Mouse (Mus musculus): ENCODE data around the gene Slc5a1.

Slc5a1 gene

DNA sequence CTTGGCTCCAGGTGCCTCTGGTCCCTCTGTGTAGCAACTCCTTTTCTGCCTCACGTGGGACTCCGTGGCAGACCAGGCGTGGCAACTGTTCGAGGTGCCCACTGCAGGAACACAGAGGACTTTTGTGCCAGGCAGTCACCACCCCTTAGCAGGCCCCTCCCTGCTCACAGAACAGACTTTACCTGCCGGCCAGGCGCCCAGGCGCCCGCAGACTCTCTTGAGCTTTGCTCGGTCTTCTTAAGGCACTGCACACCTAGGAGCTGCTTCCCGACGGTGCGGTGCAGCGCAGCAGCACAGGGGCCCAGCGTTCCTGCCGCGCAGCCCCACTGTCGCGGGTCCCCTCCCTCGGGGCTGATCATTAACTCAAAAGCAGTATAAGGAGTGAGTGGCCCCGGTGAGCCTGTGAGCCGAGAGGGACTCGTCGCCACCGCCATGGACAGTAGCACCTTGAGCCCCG lies at the start of gene Slc5a1:
Gene Slc5a1 (plus strand): TSS at position 195 of the 457 bp plus-strand sequence.
- no peak for DNase-seq (ENCODE audit: low read depth)

DNA sequence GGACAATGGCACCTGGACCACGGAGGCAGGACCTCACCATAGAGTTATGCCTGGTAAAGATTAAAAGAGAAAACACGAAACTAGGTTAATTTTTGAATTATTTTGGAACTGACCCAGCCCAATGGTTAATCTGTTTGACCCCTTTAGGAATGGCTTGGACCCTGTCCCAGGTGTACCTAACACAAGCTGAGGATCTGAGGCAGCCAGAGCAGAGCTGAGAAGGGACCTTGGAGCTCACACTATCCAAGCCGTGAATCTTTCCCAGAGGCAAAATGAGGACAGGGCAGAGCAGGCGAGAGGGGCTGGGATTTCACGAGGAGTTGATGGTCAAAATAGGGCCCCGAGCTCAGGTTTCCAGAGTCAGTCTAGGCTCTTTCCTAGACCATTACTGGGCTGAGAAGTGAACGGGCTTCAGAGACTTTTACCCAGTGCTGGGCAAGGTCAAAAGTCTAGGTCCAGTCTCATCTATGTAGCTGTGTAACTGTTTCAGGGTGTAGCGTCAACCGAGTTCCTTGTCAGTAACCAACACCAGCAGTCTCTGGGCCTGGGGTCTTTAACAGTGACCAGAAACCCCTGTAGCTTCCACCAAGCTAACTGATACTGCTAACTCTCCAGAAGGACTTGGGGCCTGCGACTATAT lies 47.8 kb upstream of the Slc5a1 start:
- no peak for DNase-seq (ENCODE audit: low read depth)

DNA sequence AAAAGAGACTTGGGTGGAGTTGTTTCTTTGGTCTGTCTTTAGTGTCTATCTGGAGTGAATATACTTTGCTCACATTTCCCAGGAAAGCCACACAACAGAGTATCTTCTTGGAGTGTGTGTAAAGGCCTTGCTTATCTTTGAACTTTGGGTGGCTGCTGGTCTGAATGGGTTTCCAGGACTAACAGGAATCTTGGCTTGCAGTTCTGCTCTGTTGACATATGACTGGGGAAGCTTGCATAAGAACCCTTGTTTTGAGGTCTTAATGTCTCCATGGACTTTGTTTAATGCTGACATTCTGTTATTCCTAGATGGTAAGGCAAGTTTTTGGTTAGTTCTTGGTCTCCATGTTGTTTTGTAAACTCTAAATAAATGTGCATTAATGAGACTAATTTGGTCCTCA lies 33.9 kb upstream of the Slc5a1 start:
- no peak for DNase-seq (ENCODE audit: low read depth)

DNA sequence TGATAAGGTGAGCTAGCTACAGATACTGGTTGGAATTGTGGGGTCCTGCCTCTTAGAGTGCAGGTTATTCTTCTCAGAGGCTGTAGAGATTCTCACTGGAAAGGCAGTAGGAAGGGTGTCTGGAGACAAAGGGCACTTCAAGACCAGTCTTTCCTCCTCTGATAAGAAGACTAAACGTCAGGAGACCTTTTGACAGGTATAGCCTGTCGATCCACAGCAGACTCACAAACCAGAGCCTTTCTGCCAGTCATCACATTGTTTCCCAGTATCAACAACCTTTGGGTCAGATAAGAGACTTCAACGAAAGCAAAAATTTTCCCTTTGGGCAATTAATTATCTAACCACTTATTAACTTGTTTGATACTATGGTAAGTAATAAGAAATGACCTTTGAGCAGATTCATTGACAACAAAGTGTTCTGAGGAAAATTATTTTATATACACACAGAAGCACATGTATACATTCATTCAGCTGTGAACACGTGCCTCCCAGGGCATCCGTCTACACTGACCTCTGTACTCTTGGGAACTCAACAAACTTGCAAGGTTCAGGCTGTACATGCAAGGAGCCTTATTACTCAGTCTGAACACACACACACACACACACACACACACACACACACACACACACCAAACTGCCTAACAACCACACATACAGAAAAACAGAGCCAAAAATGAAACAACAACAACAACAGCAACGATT lies 27.4 kb upstream of the Slc5a1 start:
- no peak for DNase-seq (ENCODE audit: low read depth)

DNA sequence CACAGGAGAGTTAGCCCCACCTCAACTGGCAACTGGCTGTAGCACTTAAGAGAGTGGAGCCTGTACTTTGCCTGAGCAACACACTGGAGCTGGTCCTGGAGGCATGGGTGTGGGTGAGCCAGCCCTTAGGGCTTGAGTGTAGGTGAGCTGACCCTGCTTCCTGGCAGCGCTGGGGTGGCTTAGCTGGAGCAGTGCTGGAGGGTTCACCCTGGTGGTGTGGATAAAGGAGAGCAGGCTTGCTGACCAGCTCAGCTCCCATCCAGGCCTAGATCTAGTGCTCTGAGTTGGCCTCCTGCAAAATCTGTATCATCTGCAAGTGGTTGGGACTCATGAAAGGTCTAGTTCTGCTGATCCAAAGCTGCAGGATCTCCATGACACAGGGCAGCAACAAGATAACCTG lies 21.1 kb upstream of the Slc5a1 start:
- DNase-seq (ENCODE audit: low read depth) = no peak

DNA sequence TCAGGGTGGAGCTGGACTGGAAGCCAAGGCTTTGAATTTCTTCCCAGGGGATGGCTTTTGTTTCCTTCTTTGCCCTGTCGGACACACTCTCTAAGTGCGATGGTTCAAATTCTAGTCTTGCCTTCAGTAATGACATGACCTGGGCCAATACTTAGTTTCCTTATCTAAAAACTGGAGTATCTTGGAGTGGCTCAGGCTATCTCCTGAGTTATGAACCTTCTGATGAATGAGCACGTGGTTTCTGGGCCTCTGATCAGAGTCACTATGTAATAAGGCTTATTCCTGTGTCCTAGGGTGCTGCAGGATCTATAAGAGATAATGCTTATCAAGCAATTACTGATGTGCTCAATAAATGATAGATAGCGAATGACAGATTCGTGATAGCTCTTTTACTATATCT lies 19.4 kb upstream of the Slc5a1 start:
- DNase-seq (ENCODE audit: low read depth) = no peak

DNA sequence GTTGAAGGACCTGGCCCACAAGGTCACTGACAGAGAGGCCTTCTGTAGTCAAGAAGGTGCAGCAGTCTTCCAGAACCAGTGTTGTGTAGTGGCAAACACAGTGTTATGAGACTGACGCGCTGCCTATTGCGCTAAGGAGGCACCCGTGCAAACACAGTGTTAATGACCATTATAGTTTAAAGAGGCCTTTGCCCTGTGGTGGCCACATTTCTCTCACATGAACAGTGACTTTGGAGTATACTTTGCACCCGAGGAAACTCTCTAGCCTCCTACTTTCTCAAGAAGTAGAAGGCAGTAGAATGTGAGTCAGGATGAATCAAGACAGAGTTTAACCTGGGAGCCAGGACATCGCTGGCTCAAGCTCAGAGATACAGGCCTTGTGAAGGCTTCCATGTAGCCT lies 12.7 kb upstream of the Slc5a1 start:
- DNase-seq (ENCODE audit: low read depth) = no peak

DNA sequence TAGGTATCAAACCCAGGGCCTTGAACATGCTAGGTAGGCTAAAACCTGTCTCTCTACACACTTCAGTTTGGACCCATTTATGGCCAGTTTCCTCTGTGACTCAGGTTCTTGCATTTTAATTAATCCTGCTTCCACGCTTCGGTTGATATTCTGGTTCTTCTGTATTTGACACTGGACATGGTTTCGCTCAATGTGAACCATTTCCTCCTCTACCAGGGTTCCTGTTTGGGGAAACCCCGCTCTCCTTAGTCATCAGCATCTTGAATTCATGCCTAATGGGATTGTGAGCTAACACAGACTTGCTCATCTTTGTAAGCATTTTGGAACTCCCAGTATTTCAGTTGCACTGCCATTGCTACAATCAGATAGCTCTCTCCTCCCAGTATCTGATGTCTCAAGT lies 8.7 kb upstream of the Slc5a1 start:
- peak; percentile 31 for DNase-seq (ENCODE audit: low read depth)

DNA sequence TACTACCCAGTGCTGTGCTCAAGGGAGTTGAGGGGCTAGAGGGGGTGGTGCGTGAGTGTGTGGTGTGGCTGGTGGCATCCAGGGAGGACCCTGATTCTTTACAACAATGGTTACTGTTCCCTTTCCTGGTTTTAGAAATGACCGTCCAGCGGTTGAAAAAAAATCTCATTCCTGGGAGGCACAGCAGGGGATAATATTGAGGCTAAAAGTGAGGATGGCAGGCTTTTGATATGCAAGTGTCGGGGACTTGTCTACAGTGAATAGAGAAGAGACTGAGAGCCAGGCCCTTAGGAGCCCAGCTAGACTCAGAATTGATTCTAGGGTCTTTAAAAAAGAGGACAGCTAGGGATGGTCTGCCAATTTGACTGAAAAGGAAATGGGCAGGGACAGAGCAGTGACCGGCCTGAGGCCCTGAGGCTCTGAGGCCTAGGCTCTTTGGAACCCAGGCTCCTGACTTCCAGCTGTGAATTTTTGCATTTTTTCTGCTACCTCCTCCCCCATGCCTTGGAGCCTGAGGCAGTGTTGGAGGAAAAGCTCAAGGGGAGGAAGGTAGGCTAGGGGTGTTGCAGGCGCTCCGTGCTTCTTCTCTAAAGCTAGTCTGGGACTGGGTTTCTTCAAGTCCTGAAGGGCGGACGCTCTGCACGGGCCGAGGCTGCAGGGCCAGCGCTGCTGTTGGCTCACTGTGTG lies 1.5 kb upstream of the Slc5a1 start:
- DNase-seq (ENCODE audit: low read depth) = no peak

DNA sequence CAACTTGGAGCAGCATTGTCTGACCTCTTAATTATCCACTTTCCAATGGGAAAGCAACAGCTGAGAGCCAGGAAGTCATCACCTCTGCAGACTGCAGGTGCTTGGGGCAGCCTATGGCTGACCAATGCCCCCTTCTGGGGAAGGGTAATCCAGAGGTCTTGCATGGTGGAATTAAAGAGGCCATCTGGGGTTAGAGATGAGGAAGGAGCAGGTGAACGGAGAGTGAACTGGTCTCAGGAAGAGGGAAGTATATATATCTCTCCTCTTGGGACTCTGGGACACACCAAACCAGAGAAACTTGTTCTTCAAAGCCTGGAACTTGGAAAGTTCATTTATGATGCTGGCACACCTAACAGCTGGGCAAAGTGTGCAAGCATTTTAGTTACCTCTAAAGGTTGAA lies 857 bp downstream of the Slc5a1 start:
- no peak for DNase-seq (ENCODE audit: low read depth)

DNA sequence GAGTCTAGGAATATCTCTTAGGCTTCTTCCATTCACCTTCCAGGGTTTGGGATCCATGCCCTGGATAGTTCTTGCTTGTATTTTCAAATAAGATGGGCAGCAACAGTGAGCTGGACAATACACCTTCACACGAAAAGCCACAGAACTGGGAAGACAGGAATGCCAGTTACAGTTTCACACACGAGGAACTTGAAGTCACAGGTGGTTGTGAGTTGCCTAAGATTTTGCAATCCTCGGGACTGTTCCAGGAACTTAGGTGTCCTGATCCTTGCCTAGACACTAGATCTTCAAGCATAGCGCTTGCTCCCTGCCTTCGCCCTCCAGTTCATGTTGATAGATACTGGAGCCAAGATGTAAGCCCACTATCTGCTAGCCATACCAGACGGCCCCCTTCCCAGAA lies 1.6 kb downstream of the Slc5a1 start:
- no peak for DNase-seq (ENCODE audit: low read depth)

DNA sequence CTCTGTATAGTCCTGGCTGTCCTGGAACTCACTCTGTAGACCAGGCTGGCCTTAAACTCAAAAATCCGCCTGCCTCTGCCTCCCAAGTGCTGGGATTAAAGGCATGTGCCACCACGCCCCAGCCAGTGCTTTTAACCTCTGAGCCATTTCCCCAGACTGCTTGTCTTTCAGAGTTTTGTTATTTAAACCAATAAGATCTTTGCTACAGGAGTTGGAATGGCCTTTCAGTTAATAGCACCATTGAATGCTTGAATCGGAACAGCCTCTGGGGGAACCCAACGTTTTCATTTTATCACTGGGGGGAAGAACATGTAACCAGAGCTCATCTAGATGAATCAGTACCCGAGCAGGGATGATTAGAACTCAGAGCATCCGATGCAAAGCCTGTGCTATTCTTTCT lies 3.0 kb downstream of the Slc5a1 start:
- DNase-seq (ENCODE audit: low read depth) = no peak

DNA sequence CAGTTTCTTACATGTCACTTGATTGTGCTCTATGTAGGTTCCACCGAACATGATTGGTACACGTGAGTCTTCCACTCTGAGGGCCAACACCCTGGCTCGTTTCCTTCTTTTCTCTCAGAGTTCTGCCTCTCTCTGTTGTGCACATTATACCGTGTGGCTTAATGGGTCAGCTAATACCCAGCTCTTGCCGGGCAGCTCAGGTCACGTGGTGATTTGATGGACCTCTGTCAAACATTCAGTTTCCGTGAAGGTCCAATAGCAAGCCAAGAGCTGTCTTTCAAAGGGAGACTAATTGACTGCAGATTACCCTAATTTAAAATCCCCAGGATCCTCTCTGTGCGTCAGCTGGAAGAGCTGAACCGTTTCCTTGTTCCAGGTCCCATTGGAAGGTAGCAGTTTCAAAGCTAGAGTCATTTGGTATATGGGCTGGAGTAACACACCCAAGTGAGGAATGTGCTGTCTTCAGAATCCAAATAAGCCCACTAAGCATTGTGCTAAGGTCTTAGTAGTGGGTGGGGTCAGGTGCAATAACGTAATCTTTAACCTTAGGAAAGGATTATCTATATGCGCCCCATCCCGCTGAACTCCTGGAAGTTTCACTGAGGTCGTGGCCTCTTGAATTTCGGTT lies 3.9 kb downstream of the Slc5a1 start:
- no peak for DNase-seq (ENCODE audit: low read depth)

DNA sequence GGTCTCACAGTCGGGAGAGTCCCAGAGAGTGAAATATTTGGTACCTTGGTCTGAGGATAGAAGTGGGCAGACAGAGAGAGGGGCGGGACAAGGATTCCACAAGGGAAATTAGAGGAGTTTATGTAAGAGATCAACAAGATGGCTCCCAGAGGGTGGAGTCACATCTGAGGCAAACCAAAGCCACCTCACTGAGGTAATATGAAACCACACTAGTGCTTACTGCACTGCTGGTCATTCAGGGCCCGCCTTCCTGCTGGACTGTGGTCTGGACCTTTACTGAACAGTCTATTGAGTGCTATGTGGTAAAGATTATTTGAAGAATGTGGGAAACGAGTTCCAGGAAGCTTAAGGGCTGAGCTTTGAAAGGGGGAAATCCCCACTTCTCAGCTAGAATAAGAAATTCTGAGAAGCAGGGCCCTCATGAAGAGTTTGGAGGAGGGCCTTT lies 17.9 kb downstream of the Slc5a1 start:
- DNase-seq (ENCODE audit: low read depth) = peak; percentile 69

DNA sequence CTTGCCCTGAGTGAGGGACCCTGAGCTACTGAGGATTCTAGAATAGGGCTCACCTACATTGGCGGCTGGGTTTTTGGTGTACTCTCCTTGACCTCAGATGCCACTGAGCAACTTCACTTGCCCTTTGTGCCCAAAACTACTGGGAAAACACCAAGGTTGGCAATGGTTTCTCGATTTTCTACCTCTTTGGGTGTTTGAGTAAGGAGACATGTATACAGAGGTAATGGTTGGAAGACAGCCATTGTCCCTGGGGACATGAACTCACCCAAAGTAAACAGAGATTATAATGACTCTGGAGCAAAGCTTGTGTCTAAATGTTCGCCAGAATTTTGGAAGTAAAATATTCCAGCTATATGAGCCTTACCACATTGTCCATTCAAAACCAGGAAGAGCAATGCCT lies 19.6 kb downstream of the Slc5a1 start:
- no peak for DNase-seq (ENCODE audit: low read depth)

DNA sequence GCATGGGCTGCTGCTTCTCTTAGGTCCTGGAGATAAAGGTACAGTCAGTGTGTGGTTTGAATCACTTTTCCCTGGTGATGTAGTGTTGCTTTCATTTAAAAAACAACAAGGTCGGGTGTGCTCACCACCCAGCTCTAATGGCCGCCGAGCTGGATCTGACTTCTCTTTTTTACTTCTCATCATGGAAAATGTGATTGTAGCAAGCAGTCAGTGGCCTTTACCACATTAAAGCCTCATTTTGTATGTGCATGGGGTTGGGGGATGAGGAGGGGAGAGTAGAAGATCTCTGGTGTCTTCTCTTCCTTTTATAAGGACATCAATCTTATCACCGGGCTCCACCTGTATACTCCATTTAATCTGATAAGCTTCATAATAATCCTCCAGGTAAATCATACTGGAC lies 21.3 kb downstream of the Slc5a1 start:
- DNase-seq (ENCODE audit: low read depth) = no peak

DNA sequence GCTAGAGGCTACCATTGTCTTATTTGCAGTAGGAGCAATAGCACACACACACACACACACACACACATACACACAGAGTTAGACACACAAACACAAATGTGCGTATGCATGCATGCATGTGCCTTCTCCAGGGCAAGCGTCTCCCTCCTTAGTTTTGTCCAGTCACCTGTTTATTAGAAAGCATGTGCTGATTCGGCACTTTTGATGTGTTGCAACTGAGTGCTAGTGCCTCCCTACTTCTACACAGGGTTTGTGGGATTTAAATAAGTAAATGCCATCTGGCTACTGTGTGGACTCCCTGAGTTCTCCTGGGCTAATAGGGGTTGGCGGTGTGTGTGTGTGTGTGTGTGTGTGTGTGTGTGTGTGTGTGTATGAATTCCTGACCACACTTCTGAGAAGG lies 30.1 kb downstream of the Slc5a1 start:
- DNase-seq (ENCODE audit: low read depth) = no peak

DNA sequence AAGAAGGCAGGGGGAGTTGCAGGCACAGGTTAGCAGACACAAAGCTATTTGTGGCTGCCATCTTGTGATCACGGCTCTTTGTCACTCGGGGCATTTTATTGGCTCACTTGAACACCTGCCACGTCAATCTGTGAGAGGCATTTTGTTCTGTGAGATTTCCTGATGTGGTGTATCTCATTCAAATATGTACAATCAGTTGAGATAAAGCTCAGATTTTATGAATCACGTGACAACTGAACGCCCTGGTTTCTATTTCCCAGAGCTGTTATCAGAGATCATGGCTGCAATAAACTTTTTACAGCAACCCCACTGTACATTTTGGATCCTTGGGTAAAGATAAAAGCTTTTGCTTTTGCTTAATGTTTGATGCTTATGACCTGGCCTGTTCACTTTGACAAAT lies 31.6 kb downstream of the Slc5a1 start:
- DNase-seq (ENCODE audit: low read depth) = no peak

DNA sequence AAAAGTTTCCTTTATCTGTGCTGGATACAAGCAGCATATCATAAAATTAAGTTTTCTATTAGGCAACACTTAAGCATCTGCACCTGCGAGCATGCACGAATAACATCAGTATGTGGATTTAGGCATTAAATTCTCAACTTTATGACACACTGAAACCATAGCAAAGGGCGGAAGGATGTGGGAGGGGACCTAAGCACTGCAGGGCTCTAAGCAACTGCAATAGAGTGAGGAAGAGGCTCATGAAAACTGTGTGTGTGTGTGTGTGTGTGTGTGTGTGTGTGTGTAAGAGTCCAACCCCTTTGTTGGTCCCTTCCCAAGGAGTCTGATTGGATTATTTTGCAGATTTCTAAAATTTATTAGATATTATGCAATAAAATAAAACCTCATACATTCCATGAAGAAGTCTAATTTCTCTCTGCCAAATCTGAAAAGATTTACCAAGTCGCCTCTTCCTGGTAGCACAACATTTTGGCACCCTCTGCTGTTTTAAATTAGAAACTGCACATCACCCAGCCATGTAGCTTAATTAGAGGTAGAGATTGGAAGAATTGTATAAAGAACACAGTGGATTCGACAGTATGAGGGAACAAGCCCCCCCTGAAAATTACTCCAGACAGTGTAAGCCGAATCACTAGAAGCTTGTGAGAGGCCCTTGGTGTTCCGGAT lies 38.9 kb downstream of the Slc5a1 start:
- peak; percentile 77 for DNase-seq (ENCODE audit: low read depth)

DNA sequence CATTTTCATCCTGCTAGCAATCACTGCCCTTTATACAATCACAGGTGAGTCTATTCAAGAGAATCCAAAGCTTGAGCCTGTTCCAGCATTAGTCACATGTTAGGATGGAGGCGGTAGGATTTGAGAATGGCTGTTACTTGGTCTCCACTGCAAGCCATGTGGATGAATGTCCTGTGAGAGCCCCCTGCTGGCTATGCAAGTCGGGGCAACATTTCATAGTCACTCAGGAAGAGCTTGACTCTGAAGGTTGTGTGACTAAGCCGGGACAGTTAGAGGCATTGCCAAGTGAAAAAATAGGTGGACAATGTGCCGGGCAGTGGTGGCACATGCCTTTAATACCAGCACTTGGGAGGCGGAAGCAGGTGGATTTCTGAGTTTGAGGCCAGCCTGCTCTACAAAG lies 40.0 kb downstream of the Slc5a1 start:
- peak; percentile 68 for DNase-seq (ENCODE audit: low read depth)

DNA sequence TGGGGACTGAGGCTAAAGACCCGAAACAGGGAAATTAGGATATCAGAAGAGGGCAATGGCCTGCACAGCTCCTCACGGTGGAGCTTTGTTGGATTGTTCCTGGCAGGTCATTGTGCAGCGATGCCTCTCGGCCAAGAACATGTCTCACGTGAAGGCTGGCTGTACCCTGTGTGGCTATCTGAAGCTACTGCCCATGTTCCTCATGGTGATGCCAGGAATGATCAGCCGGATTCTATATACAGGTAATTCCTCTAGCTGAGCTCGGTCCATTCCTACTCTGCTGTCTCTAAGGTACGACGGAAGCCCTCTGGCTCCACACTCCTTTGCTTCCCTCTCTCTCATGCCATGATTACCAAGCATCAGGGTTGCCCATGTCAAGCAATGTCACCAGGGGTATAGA lies 42.8 kb downstream of the Slc5a1 start:
- no peak for DNase-seq (ENCODE audit: low read depth)

DNA sequence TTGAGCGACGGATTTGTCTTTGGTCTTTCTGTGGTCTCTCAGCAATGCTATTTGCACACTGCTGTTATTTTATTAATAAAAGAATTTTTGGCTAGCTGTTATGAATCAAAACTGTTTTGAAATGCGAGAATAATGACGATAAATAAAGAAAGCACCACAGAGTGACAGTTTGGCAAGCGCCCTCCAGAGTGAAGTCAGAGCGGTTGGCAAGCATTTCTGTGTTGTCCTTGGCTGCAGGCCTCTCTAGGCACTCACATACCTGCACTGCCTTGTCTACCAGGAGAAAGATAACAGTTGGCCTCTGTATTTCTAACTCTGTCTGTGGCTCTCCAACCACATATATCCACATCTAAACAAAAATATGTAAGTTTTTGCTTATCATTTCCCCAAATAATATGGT lies 43.7 kb downstream of the Slc5a1 start:
- peak; percentile 80 for DNase-seq (ENCODE audit: low read depth)
